Mouse (Mus musculus) lung, postnatal 25 days (tissue): ENCODE measurements around the gene Slc4a11.
"Not testable (repeated sequence)": the region's sequence is repeated elsewhere in the genome, so short reads cannot be mapped to it uniquely, and the experiment has no call there.

Experiments
- DNase-seq: peaks from one replicate; pipeline ENCODE4 v3.0.0; 2022; ENCODE audit warnings: low spot score

Gene Slc4a11

GRCm38 (mm10) chr2:130679154-130679553 is 18.2 kb downstream of the Slc4a11 start:
- no peak for DNase-seq

GRCm38 (mm10) chr2:130677211-130677610 is 20.1 kb downstream of the Slc4a11 start:
- DNase-seq, result no peak

GRCm38 (mm10) chr2:130667559-130667958 is 29.8 kb downstream of the Slc4a11 start, which contains the start of gene Itpa:
TSS of gene Itpa (plus strand) at chr2:130667610.
- peak; percentile 88 for DNase-seq

GRCm38 (mm10) chr2:130664102-130664701 is 33.1 kb downstream of the Slc4a11 start, which contains the start of gene Ddrgk1:
TSS of gene Ddrgk1 (minus strand) at chr2:130664659.
- DNase-seq, result peak; percentile 91

- no peak for DNase-seq
These were observed 34.0 kb downstream of the Slc4a11 start for GRCm38 (mm10) chr2:130663342-130663741.

GRCm38 (mm10) chr2:130658530-130658929 is 38.8 kb downstream of the Slc4a11 start:
- DNase-seq, result no peak

GRCm38 (mm10) chr2:130657541-130657940 is 39.8 kb downstream of the Slc4a11 start:
- DNase-seq, result no peak

GRCm38 (mm10) chr2:130656536-130656935 is 40.8 kb downstream of the Slc4a11 start:
- no peak for DNase-seq

- no peak for DNase-seq
These were observed 41.5 kb downstream of the Slc4a11 start for GRCm38 (mm10) chr2:130655660-130656339.

GRCm38 (mm10) chr2:130653760-130654159 is 43.6 kb downstream of the Slc4a11 start:
- DNase-seq, result no peak

GRCm38 (mm10) chr2:130653303-130653702 is 44.0 kb downstream of the Slc4a11 start:
- no peak for DNase-seq

GRCm38 (mm10) chr2:130649028-130649427 is 48.3 kb downstream of the Slc4a11 start:
- DNase-seq, result not testable (repeated sequence)

GRCm38 (mm10) chr2:130645198-130645597 is 52.1 kb downstream of the Slc4a11 start:
- DNase-seq, result no peak

- peak; percentile 91 for DNase-seq
These were observed 54.5 kb downstream of the Slc4a11 start, which contains the start of gene Lzts3 for GRCm38 (mm10) chr2:130642684-130643369. TSS of gene Lzts3 (minus strand) at chr2:130642803.

- no peak for DNase-seq
These were observed 55.1 kb downstream of the Slc4a11 start for GRCm38 (mm10) chr2:130642197-130642660.

- DNase-seq, result no peak
These were observed 55.8 kb downstream of the Slc4a11 start for GRCm38 (mm10) chr2:130641351-130642025.

- DNase-seq, result no peak
These were observed 58.0 kb downstream of the Slc4a11 start for GRCm38 (mm10) chr2:130639276-130639675.

GRCm38 (mm10) chr2:130638101-130638611 is 59.2 kb downstream of the Slc4a11 start:
- no peak for DNase-seq

GRCm38 (mm10) chr2:130635847-130636246 is 61.5 kb downstream of the Slc4a11 start:
- no peak for DNase-seq

- no peak for DNase-seq
These were observed 62.4 kb downstream of the Slc4a11 start for GRCm38 (mm10) chr2:130634739-130635411.
